Mouse (Mus musculus) splenic B cell, adult 2 months (primary cell): ENCODE results near the gene Zmynd19.
"Not testable (repeated sequence)": the region's sequence is repeated elsewhere in the genome, so short reads cannot be mapped to it uniquely, and the experiment has no call there.

Experiments used
- DNase-seq: peaks from one replicate; pipeline ENCODE4 v3.0.0-alpha.2; 2011; ENCODE audit warnings: low read depth, low spot score
- H3K27me3 ChIP-seq: 2 replicates; pipeline ENCODE4 v1.6.1; 2012; ENCODE audit warnings: mild to moderate bottlenecking, low read length, moderate library complexity, mixed read lengths; ENCODE audit not compliant: control insufficient read depth, poor library complexity, insufficient read depth, severe bottlenecking
- H3K36me3 ChIP-seq: 2 replicates; pipeline ENCODE4 v1.6.1; 2012; ENCODE audit warnings: mild to moderate bottlenecking, low read length, moderate library complexity, mixed read lengths; ENCODE audit not compliant: control insufficient read depth, poor library complexity, insufficient read depth, severe bottlenecking

Gene Zmynd19

GRCm38 (mm10) chr2:24926965-24927358 lies 22.6 kb upstream of the Zmynd19 start:
- DNase-seq, result no peak
- H3K27me3 ChIP-seq, result no peaks in the 10 kb centered on the region
- H3K36me3 ChIP-seq, result no peaks in the 10 kb centered on the region

- DNase-seq, result no peak
- H3K36me3 ChIP-seq, result no peaks in the 10 kb centered on the region
Observed at GRCm38 (mm10) chr2:24927810-24928479, 21.6 kb upstream of the Zmynd19 start.

GRCm38 (mm10) chr2:24929119-24929518 lies 20.5 kb upstream of the Zmynd19 start:
- no peaks in the 10 kb centered on the region for H3K27me3 ChIP-seq
- DNase-seq, result no peak
- no peaks in the 10 kb centered on the region for H3K36me3 ChIP-seq

More at GRCm38 (mm10) chr2:24927810-24928479, 21.6 kb upstream of the Zmynd19 start:
- H3K27me3 ChIP-seq, result no peaks in the 10 kb centered on the region

DNA sequence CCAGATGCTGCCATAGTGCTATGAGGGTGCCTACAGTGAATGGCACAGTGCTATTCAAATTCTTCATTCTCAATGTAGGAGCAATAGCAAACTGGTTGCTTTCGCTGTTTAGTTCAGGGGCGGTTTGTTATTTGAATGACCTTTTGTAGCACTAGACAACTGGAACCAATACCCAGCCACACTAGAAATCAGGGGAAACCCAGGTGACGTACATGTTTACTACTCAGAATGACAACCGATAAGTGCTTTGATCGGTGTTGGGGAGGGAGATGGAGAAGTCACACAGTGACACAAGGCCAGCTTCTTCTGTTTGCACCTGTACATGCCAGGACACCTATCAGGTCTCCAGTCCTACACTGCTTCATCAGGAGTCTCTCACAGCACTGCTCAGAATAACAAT lies 20.0 kb upstream of the Zmynd19 start:
- H3K36me3 ChIP-seq, result no peaks in the 10 kb centered on the region
- H3K27me3 ChIP-seq, result no peaks in the 10 kb centered on the region
- no peak for DNase-seq

GRCm38 (mm10) chr2:24934441-24934963 lies 15.1 kb upstream of the Zmynd19 start:
- H3K36me3 ChIP-seq, result no peaks in the 10 kb centered on the region
- DNase-seq, result peak; percentile 69
- H3K27me3 ChIP-seq, result no peaks in the 10 kb centered on the region

GRCm38 (mm10) chr2:24935057-24935796 lies 14.4 kb upstream of the Zmynd19 start, which contains the start of gene Arrdc1:
Arrdc1 (minus strand) TSS chr2:24935252.
- no peaks in the 10 kb centered on the region for H3K27me3 ChIP-seq
- no peaks in the 10 kb centered on the region for H3K36me3 ChIP-seq
- peak; percentile 99 for DNase-seq

DNA sequence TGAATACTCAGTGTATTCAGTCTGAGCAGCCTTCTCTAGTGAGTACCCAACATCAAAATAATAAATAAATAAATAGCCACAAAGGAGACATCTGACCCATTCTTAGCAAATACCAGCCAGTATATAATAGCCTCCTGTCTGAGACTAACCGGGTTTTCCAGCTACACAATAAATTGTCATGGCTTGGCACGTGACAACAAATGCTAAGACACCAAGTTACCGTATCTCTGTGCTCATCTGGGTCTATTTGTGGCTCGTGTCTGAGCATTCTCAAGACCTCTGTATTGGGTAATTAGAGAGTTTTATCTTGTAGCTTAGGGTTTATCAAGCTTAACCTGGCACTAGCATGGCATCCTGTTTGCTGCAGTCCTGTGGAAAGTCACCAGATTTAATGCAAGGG lies 7.5 kb upstream of the Zmynd19 start:
- DNase-seq, result no peak
- Histone ChIP-seq H3K36me3 (no peaks in the 10 kb centered on the region), H3K27me3 (no peaks in the 10 kb centered on the region)

- DNase-seq, result peak; percentile 79
- H3K36me3 ChIP-seq, H3K27me3 ChIP-seq: not testable (repeated sequence)
Observed at GRCm38 (mm10) chr2:24944304-24944703, 5.3 kb upstream of the Zmynd19 start.

DNA sequence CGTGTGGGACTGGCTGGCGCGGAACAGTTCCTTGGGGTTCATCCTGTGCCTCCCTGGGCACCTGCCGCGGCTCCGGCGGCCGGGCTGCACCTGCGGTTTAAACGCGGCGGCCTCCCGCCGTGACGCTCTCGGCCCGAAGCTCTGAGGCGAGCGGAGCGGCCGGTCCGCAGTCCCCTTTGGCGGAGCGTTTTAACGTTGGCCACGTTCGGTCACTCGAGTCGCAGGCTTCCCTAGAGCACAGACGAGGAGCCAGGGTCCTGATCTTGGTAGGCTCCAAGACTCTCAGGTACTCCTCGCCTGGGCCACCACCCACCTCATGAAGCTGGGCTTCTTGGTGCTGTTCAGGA lies 570 bp downstream of the Zmynd19 start:
- Histone ChIP-seq H3K27me3 (no peaks in the 10 kb centered on the region), H3K36me3 (no peaks in the 10 kb centered on the region)
- DNase-seq, result peak; percentile 29

DNA sequence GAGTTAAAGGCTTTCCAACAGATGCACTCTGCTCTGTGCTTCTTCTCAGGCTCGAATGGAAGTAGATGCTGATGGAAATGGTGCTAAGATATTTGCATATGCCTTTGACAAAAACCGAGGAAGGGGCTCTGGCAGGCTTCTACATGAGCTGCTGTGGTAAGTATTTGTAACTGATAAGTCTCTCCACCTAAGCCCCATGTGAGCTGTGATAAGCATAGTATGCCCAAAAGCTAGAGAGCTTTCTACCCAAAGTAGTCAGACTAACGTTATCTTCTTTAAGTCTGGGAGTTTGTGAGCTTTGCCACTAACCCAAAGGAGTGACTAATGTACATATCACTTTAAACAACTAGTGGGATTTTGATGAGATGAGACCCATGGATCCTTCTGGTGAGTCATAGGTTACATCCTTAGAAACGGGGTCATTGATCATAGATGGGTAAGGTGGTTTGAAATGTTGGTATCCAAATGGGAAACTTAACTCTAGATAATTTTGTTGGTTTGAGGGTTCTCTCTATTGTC lies 3.0 kb downstream of the Zmynd19 start:
- no peaks in the 10 kb centered on the region for H3K27me3 ChIP-seq
- DNase-seq, result no peak
- H3K36me3 ChIP-seq, result no peaks in the 10 kb centered on the region; the same call in 1 of the 2 replicates

DNA sequence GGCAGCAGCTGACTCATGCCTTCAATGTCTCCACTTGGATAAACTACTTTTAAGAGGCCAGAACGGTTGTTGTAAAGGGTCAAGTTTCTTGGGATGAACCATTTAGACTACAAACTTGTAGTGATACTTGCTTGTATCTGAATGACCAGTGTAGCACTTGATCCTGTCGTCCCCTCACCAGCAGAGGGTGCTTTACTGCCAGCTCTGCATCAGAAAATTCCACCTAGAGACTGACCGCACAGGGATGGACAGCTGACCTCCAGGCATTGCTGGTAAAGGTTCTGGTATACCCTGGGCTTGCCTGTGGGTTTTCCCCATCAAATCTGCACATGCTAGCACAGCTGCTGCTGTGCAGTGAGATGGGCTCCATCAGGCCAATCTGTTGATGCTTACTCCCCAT lies 11.3 kb downstream of the Zmynd19 start:
- H3K27me3 ChIP-seq, result no peaks in the 10 kb centered on the region
- peaks cover 4% of the 10 kb centered on the region; the same call in 1 of the 2 replicates for H3K36me3 ChIP-seq
- peak; percentile 38 for DNase-seq

DNA sequence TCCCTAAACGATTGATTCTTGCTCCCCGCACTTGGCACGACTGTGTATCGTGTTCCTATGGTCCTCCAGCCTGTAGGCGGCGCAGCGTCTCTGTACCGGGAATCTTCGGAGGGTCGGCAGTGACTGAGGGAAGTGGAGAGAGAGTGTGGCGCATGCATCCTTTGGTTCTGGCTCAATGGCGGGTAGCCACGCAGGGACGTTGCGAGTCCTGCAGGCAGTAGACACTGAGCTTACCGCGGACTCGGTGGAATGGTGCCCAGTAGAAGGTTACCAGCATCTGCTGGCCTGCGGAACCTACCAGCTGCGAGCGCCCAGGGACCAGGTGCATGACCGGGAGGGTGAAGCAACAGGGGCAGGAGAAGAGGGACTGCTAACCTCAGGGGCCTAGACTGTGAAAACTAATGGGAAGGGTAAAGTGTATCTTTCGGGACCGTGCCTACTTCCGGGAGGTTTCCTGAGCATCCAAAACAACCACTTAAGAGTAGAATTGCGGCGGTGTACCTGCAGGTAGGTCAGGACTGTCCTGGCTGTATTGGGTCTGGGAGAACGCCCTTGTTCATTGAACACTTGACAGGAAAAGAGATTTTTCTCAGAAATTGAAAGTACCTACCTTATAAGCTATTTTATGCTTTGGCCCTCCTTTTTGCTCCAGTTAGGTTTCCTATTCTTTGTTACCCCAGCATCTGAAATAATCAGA lies 12.9 kb downstream of the Zmynd19 start, which contains the start of gene Dph7:
TSS of gene Dph7 (plus strand) at position 97 of the 697 bp plus-strand sequence.
- peak; percentile 88 for DNase-seq
- H3K27me3 ChIP-seq, result no peaks in the 10 kb centered on the region
- peaks cover 4% of the 10 kb centered on the region; the same call in 1 of the 2 replicates for H3K36me3 ChIP-seq

DNA sequence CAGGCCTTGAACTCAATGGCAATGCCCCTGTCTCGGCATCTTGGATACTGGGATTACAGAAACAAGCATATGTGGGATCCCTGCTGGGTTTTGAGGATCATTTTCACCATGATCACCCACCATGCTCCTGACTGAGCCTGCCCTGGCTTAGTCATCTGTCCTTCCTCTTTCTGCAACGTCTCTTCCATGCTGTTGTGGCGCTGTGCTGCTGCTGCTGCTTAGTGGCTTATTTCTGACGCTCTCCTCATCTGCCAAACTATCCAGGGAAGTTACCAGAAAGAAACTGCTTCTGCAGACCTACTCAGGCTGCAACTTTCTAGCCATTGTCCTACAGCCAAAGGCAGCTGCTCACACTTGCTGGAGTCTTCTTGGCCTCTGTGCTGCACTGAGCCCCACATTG lies 20.8 kb downstream of the Zmynd19 start:
- no peaks in the 10 kb centered on the region for H3K27me3 ChIP-seq
- H3K36me3 ChIP-seq, result no peaks in the 10 kb centered on the region; the same call in none of the 2 replicates
- DNase-seq, result no peak

GRCm38 (mm10) chr2:24974452-24974851 lies 24.9 kb downstream of the Zmynd19 start:
- not testable (repeated sequence) for H3K36me3 ChIP-seq, DNase-seq, H3K27me3 ChIP-seq
